Mouse (Mus musculus) left cerebral cortex, adult 2 months (tissue): ENCODE measurements around the gene Trim2. TPM values are rescaled to one million over a fixed set of nuclear protein-coding genes. Genes with fewer than 3 reads are reported as not detected.

ENCODE experiments used
- DNase-seq, 2 experiments: peaks; one replicate each; pipeline ENCODE4 v3.0.0; 2021 to 2022; ENCODE audit warnings: low spot score in 2 of 2, mixed read lengths in 1 of 2; ENCODE audit errors: extremely low spot score in 1 of 2
- H3K27ac ChIP-seq: fragments of 200-600 bp; 2 replicates; pipeline ENCODE4 v1.8.1; 2022
- H3K4me3 ChIP-seq: fragments of 200-600 bp; 2 replicates; pipeline ENCODE4 v1.8.1; 2022
- CTCF ChIP-seq: fragments of 200-600 bp; IDR thresholded peaks from 2 replicates; pipeline ENCODE4 v1.8.1; 2022; ENCODE audit warnings: antibody characterized with exemption, mild to moderate bottlenecking, moderate library complexity
- intact Hi-C: fragments of 180-260 bp; cut with DNase I; formaldehyde crosslinking; loops from one replicate; pipeline ENCODE4 v1.15.1; 2025
- long read RNA-seq, 2 experiments: library from polyadenylated mRNA; stranded (forward); transcript quantifications; one replicate each; pipeline ENCODE4 v2.0.0; 2021; ENCODE audit warnings: borderline mapping rate in 2 of 2
- total RNA-seq, 2 experiments: library from RNA; stranded (reverse); gene quantifications; 2 replicates each; pipeline ENCODE4 v1.2.3; 2021

Gene Trim2
- total RNA-seq, result 100 to 1,000 TPM; 246 to 280 TPM
- long read RNA-seq, experiment 1, full-length matches to known transcripts, result 132 of 205 reads
- long read RNA-seq, experiment 1, partial matches to known transcripts, result 31 of 205 reads
- long read RNA-seq, experiment 1, other reads (novel, unspliced or antisense), result 42 of 205 reads
- long read RNA-seq, experiment 2, full-length matches to known transcripts, result 81 of 142 reads
- long read RNA-seq, experiment 2, partial matches to known transcripts, result 27 of 142 reads
- long read RNA-seq, experiment 2, other reads (novel, unspliced or antisense), result 34 of 142 reads

DNA sequence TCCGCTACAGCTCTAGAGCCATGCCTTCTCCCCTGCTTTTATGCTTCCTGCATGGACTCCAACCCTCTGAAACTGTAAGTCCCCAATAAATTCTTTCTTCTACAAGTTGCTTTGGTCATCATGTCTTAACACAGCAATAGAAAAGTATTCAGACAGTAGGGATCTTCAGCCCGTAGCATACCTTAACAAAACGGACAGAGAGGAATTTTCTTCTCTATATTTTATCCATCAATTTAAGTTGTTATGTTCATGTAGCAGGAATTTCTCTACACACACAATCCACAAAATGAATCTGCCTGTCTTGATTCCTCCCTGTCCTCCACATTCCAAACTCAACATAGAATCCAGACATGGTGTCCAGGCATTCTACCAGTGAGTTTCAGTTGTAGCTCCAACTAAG, at the start of gene Trim2:
TSS of gene Trim2 (minus strand) at position 101 of the 400 bp plus-strand sequence.
- DNase-seq, result no peak
- Histone ChIP-seq H3K27ac (peak within 1 kb of the TSS; percentile 44), H3K4me3 (peak within 1 kb of the TSS; percentile 51)
- TF ChIP-seq CTCF, result no peak
- intact Hi-C loops, result no loop called here

DNA sequence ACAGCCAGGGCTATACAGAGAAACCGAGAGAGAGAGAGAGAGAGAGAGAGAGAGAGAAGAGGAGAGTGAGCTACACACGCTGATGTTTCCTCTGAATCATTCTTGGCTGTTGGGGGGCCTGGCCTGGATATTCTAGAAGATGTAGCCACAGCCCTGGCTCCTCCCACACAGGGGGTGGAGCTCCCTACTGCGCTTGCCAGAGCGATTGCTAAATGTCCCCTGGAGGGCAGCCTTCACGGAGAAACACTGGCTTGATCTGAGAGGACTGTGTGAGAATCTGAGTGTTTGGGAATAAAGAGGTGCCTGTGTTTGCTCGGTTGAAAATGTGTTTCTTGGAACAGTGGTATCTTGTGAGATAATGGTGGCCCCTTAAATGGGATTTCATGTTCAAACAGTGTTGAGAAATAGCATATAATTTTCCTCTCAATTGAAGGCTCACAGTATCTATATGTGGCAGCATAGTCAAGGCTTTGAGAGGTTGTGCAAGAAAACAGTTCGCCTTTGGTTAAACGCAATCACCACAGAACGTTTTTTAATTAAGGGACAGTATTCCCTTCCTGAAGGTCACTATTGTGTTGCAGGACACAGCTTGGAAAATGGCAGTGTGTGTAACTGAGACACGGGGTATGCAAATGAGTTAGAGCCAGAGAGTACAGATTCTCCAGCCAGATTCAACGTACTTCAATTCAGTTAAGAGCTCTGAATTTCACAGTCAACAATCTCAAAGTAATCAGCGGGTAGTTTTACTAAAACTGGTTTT, 49.4 kb upstream of the Trim2 start:
- DNase-seq, result no peak

DNA sequence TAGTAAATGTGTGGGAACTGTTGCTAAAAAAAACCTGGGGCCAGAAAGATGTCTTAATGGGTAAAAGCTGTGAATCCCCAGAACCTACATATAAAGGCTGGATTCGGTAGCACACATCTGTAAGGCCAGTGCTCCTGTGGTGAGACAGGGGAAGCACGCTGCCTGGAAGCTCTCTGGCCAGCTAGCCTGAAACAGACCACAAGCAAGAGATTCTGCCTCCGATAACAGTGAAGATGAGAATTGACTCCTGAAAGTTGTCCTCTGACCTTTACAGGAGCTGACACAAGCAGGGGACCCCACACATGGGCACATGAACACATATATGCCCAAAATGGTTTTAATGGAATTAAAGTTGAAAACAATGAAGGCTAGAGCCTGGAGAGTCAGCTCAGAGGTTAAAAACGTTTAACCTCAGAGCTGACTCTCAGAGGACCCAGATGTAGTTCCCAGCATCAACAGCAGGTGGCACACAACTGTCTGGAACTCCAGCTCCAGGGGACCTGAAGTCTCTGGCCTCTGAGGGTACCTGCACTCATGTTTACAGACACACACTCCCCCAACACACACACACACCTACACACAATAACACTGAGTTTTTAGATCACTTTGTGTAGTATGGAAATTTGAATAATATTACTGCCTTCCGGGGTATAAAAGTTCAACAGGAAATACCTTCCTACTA, 45.8 kb upstream of the Trim2 start:
- intact Hi-C loops, result loop anchor here (10.0 kb wide), 1 partner anchor 132 kb away; the partner anchor contains the start of gene Fhdc1
- Histone ChIP-seq H3K27ac (no peak overlapping the region), H3K4me3 (no peak overlapping the region)
- DNase-seq, result peak; percentile 57 to 75
- TF ChIP-seq CTCF, result peak; percentile 89

More for the DNA sequence above, 49.4 kb upstream of the Trim2 start:
- intact Hi-C loops, result loop anchor here (10.0 kb wide), 1 partner anchor 129 kb away; the partner anchor contains the start of gene Fhdc1
- no peak overlapping the region for H3K27ac ChIP-seq
- no peak overlapping the region for H3K4me3 ChIP-seq
- peak; percentile 30 for TF ChIP-seq CTCF

DNA sequence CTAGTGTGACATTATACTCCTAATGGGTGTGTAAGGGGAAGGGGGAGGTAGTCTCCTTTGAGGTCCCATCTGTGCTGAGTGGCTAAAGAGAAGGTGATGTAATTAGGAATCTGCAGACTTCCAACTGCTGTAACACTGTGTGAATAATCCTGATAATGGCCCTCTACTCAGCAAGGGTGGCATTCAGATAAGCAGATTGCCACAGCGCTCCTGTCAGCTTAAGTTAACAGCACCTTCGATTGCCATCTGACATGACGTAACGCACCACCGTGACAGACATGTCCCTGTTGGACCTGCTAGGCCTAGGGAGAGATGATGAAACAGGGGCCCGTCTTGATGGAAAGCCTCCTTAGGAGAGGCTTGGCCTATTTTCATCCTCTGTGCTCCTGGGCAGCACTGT, 43.6 kb upstream of the Trim2 start:
- Histone ChIP-seq H3K27ac (no peak overlapping the region), H3K4me3 (no peak overlapping the region)
- TF ChIP-seq CTCF, result no peak
- no peak for DNase-seq
- intact Hi-C loops, result loop anchor here (10.0 kb wide), 1 partner anchor 134 kb away; the partner anchor contains the start of gene Fhdc1

DNA sequence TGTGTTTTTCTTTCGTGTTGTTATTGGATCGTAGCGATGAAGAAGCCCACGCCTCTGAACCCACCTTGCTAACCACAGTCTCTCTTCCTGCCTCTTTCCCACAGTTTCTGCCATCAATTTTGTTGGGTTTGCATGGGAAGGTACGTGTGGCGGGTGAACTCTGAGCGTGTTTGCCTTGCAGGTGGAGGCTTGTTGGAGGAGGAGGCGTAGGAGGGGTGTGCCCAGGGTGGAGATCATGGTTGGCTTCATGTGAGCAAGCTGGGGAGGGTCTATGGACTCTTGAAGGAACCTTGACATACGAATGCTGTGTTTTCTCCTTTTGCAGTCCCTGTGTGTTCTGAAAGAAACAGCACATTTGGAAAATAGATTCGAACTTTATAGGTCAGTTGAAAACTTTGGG, 43.1 kb upstream of the Trim2 start:
- DNase-seq, result no peak
- intact Hi-C loops, result loop anchor here (10.0 kb wide), 1 partner anchor 135 kb away; the partner anchor contains the start of gene Fhdc1
- no peak overlapping the region for H3K27ac ChIP-seq
- H3K4me3 ChIP-seq, result no peak overlapping the region
- TF ChIP-seq CTCF, result no peak

DNA sequence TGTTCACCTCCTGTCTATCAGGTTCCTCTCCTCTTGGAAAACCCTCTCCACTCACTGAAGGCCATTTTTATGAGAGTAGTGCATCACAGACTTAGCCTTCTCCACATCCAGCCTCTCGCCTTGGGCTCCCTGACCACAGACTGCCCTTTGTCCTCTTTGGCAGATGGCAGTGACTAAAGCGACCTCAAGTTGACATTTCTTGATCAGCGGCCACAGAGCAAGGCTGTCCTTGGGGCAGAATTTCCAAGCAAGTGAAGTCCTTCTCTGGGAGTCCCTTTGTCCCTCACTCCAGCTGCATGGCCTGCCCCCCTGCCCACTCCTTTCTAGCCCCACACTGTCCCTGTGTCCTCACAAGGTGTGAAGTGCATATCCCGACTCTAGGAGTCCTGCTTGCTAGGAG, 40.7 kb upstream of the Trim2 start:
- no peak for TF ChIP-seq CTCF
- Histone ChIP-seq H3K4me3 (no peak overlapping the region), H3K27ac (no peak overlapping the region)
- intact Hi-C loops, result no loop called here
- no peak for DNase-seq

DNA sequence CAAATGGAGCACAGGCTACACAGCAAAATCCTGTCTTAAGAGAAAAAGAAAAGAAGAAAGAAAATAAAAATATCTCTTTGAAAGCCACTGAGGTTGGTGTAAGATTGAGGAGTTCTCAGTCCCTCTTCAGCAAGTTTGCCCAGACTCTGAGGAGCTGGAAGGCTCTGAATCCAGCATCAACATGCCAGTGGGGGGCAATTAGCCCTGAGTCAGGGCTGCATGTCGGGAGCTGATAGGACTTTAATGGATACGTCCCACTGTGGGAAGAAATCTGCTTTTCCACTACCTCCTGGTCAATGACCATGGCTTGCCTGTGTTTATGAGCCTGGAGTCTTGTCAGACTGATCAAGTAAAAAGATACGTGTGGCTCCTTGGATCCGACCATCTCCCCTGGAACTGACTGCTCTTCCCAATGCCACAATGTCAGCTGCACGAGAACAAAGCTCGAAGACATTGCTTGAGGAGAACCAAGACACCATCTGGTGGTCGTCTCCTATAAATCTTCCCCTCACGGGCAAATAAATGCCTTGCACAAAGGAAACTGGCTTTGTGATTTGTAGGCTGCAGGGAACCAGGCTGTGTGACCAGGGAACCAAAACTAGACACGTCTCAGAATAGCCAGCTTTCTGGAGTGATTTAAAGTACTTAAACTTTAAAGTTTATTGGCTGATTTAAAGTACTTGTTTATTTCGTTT, 39.9 kb upstream of the Trim2 start:
- Histone ChIP-seq H3K27ac (no peak overlapping the region), H3K4me3 (no peak overlapping the region)
- intact Hi-C loops, result no loop called here
- DNase-seq, result no peak
- TF ChIP-seq CTCF, result no peak; the same call in 1 of the 2 replicates

DNA sequence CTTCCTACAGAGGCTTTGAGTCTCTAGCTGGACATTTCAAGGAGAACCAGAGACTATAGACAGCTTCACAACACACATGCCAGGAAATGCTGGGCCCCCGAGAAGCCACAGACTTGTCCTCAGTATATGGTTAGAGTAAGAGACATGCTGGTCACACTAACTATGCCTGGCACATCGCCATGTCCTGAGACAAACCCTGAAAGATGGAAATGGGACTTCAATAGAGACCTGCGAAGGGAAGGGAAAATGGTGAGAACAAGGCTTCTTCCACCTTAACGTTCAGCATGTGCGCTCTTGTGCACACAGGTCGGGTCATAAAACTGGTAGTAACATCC, 38.9 kb upstream of the Trim2 start:
- TF ChIP-seq CTCF, result no peak
- intact Hi-C loops, result loop anchor here (1.0 kb wide), 1 partner anchor 197 kb away; no protein-coding TSS in a partner anchor
- DNase-seq, result no peak
- Histone ChIP-seq H3K4me3 (no peak overlapping the region), H3K27ac (no peak overlapping the region)

DNA sequence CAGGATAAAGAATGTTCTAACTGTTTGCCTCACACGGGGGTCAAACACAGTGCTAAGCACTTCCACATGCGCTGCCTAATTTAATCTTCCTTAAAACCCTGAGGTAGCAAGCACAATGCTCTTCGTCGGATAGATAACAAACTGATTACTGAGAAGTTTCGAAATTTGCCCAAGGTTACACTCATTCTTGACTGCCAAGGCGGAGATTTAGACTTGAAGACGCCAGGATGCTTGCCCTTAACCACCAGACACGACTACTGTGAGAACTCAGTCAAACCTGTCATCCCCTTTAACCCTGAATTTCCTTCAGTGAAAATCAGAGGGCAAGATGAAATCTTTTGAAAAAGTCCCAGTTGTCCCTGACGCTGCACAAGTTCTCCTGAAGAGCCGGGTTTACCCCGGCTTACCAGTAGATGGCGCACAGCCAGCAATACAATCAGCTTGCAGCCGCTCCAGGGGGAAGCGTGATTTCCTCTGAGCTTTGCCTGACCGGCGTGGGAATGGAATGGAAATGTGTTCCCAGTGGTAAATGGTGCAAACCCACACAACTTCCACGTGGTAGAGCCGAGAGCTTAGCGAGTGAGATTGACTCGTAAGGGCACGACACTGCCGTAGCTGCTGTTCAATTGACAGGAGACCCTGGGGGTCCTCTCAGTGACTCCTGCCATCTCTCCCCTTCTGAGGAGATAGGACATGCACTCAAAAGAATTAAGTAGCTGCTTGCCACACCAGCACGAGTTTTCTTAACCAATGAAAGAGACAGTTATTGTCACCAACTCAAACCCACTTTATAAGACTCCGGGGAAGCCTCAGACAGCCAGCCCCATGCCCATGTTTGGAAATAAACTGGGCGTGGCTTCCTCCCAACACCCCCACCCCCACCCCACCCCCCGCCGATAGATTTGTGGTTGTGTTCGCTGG, 38.3 kb upstream of the Trim2 start:
- peak; percentile 92 for TF ChIP-seq CTCF
- peak; percentile 82 to 83 for DNase-seq
- peak overlapping the region; percentile 39 for H3K4me3 ChIP-seq
- intact Hi-C loops, result loop anchor here (1.0 kb wide), 1 partner anchor 197 kb away; no protein-coding TSS in a partner anchor
- H3K27ac ChIP-seq, result no peak overlapping the region

DNA sequence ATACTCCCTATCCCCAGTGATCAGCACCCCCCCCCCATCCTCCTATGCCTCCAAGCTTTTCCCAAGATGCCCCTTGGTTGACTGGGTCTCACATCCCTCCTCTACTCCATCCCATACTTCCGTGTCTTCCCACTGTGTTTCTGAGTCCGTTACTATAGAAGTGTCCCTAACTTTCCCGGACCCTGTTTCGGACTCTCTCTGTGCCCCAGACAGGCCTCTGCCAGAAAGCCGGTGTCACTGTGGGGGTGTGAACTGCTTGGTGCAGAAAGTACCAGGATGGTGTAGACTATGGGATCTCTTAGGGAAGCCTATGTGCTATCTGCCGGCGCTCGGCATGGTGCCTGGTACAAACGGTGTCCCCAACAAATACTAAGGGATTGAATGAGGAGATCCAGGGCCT, 36.4 kb upstream of the Trim2 start:
- intact Hi-C loops, result no loop called here
- H3K4me3 ChIP-seq, result no peak overlapping the region
- H3K27ac ChIP-seq, result no peak overlapping the region
- TF ChIP-seq CTCF, result no peak
- DNase-seq, result no peak
